Mouse (Mus musculus): ENCODE data around the gene Ccdc146. TPM values are rescaled to one million over a fixed set of nuclear protein-coding genes. Genes with fewer than 3 reads are reported as not detected.
"Not testable (repeated sequence)": the region's sequence is repeated elsewhere in the genome, so short reads cannot be mapped to it uniquely, and the experiment has no call there.

Ccdc146 gene
- total and polyA plus RNA-seq, 2 experiments from 2014 or later = 0.37 to 0.66 TPM

GRCm38 (mm10) chr5:21367514-21367913, 57.0 kb downstream of the Ccdc146 start:
- ATAC-seq = no peak
- no peak overlapping the region for H3K27ac ChIP-seq
- H3K36me3 ChIP-seq (ENCODE audit: insufficient read depth, low read length) = no peaks in the 10 kb centered on the region
- 0 out of 2 replicates have a peak, but pooled peaks cover under 1% of the 10 kb centered on the region for H3K4me1 ChIP-seq (ENCODE audit: insufficient read depth, low read length)
- TF ChIP-seq CTCF (IDR thresholded peaks at IDR 0.05; ENCODE audit: low read depth) = no peak
- no peak overlapping the region for H3K4me2 ChIP-seq (ENCODE audit: low read depth, low read length)
- H3K4me3 ChIP-seq (ENCODE audit: low read length) = no peak overlapping the region
- 28% methylated on average over 2 of the region's 2 CpGs for WGBS
- no peaks in the 10 kb centered on the region for H3K9me3 ChIP-seq (ENCODE audit: low read length)
- no peak for DNase-seq (ENCODE audit: low spot score)
- H3K9ac ChIP-seq (replicated peaks; ENCODE audit: low read length) = no peak overlapping the region
- no peaks in the 10 kb centered on the region for H3K27me3 ChIP-seq (ENCODE audit: insufficient read depth, low read length)

GRCm38 (mm10) chr5:21366338-21367053, 58.0 kb downstream of the Ccdc146 start:
- DNase-seq (ENCODE audit: low spot score) (no peak), ATAC-seq (no peak)
- Histone ChIP-seq H3K4me3 (ENCODE audit: low read length) (no peak overlapping the region), H3K4me2 (ENCODE audit: low read depth, low read length) (no peak overlapping the region), H3K9ac (replicated peaks; ENCODE audit: low read length) (no peak overlapping the region), H3K36me3 (ENCODE audit: insufficient read depth, low read length) (no peaks in the 10 kb centered on the region), H3K4me1 (ENCODE audit: insufficient read depth, low read length) (no peaks in the 10 kb centered on the region), H3K27me3 (ENCODE audit: insufficient read depth, low read length) (no peaks in the 10 kb centered on the region), H3K27ac (no peak overlapping the region), H3K9me3 (ENCODE audit: low read length) (no peaks in the 10 kb centered on the region)
- TF ChIP-seq CTCF (IDR thresholded peaks at IDR 0.05; ENCODE audit: low read depth) = no peak
- WGBS = 70% methylated on average over 4 of the region's 4 CpGs

- no peak overlapping the region for H3K9ac ChIP-seq (replicated peaks; ENCODE audit: low read length)
- TF ChIP-seq CTCF (IDR thresholded peaks at IDR 0.05; ENCODE audit: low read depth) = no peak
- ATAC-seq (no peak), DNase-seq (ENCODE audit: low spot score) (no peak)
- no peak overlapping the region for H3K27ac ChIP-seq
- no peaks in the 10 kb centered on the region for H3K4me1 ChIP-seq (ENCODE audit: insufficient read depth, low read length)
- no peak overlapping the region for H3K4me3 ChIP-seq (ENCODE audit: low read length)
- 84% methylated on average over 3 of the region's 3 CpGs for WGBS
- no peak overlapping the region for H3K4me2 ChIP-seq (ENCODE audit: low read depth, low read length)
- no peaks in the 10 kb centered on the region for H3K9me3 ChIP-seq (ENCODE audit: low read length)
- H3K27me3 ChIP-seq (ENCODE audit: insufficient read depth, low read length) = no peaks in the 10 kb centered on the region
- H3K36me3 ChIP-seq (ENCODE audit: insufficient read depth, low read length) = no peaks in the 10 kb centered on the region
Observed at GRCm38 (mm10) chr5:21363343-21363742, 61.1 kb downstream of the Ccdc146 start.

- 84% methylated on average over 3 of the region's 3 CpGs for WGBS
- no peak overlapping the region for H3K27ac ChIP-seq
Observed at GRCm38 (mm10) chr5:21358648-21359047, 65.8 kb downstream of the Ccdc146 start.

GRCm38 (mm10) chr5:21351678-21352077, 72.8 kb downstream of the Ccdc146 start:
- H3K27me3 ChIP-seq (ENCODE audit: insufficient read depth, low read length) = no peaks in the 10 kb centered on the region
- no peak overlapping the region for H3K9ac ChIP-seq (replicated peaks; ENCODE audit: low read length)
- no peak overlapping the region for H3K4me2 ChIP-seq (ENCODE audit: low read depth, low read length)
- no peak overlapping the region for H3K4me3 ChIP-seq (ENCODE audit: low read length)
- H3K27ac ChIP-seq = no peak overlapping the region
- DNase-seq (ENCODE audit: low spot score) (no peak), ATAC-seq (no peak)
- TF ChIP-seq CTCF (IDR thresholded peaks at IDR 0.05; ENCODE audit: low read depth) = no peak
- no peaks in the 10 kb centered on the region for H3K36me3 ChIP-seq (ENCODE audit: insufficient read depth, low read length)
- H3K4me1 ChIP-seq (ENCODE audit: insufficient read depth, low read length) = no peaks in the 10 kb centered on the region
- H3K9me3 ChIP-seq (ENCODE audit: low read length) = no peaks in the 10 kb centered on the region

More at GRCm38 (mm10) chr5:21358648-21359047, 65.8 kb downstream of the Ccdc146 start:
- H3K4me2 ChIP-seq (ENCODE audit: low read depth, low read length) = no peak overlapping the region
- no peaks in the 10 kb centered on the region for H3K4me1 ChIP-seq (ENCODE audit: insufficient read depth, low read length)
- no peak overlapping the region for H3K4me3 ChIP-seq (ENCODE audit: low read length)
- no peak for DNase-seq (ENCODE audit: low spot score)
- no peak for ATAC-seq
- no peak overlapping the region for H3K9ac ChIP-seq (replicated peaks; ENCODE audit: low read length)
- TF ChIP-seq CTCF (IDR thresholded peaks at IDR 0.05; ENCODE audit: low read depth) = no peak
- no peaks in the 10 kb centered on the region for H3K9me3 ChIP-seq (ENCODE audit: low read length)
- no peaks in the 10 kb centered on the region for H3K27me3 ChIP-seq (ENCODE audit: insufficient read depth, low read length)
- H3K36me3 ChIP-seq (ENCODE audit: insufficient read depth, low read length) = no peaks in the 10 kb centered on the region

GRCm38 (mm10) chr5:21348366-21348765, 76.1 kb downstream of the Ccdc146 start:
- no peak for ATAC-seq
- no peaks in the 10 kb centered on the region for H3K36me3 ChIP-seq (ENCODE audit: insufficient read depth, low read length)
- H3K27ac ChIP-seq = no peak overlapping the region
- no peak overlapping the region for H3K4me3 ChIP-seq (ENCODE audit: low read length)
- TF ChIP-seq CTCF (IDR thresholded peaks at IDR 0.05; ENCODE audit: low read depth) = no peak
- no peak for DNase-seq (ENCODE audit: low spot score)
- no peaks in the 10 kb centered on the region for H3K9me3 ChIP-seq (ENCODE audit: low read length)
- H3K9ac ChIP-seq (replicated peaks; ENCODE audit: low read length) = no peak overlapping the region
- 87% methylated on average over 7 of the region's 7 CpGs for WGBS
- no peaks in the 10 kb centered on the region for H3K27me3 ChIP-seq (ENCODE audit: insufficient read depth, low read length)
- H3K4me1 ChIP-seq (ENCODE audit: insufficient read depth, low read length) = no peaks in the 10 kb centered on the region
- no peak overlapping the region for H3K4me2 ChIP-seq (ENCODE audit: low read depth, low read length)

- ATAC-seq; H3K4me3 ChIP-seq (ENCODE audit: low read length); H3K27ac ChIP-seq; DNase-seq (ENCODE audit: low spot score); H3K27me3 ChIP-seq (ENCODE audit: insufficient read depth, low read length); H3K4me1 ChIP-seq (ENCODE audit: insufficient read depth, low read length); H3K9me3 ChIP-seq (ENCODE audit: low read length); H3K9ac ChIP-seq (replicated peaks; ENCODE audit: low read length); H3K4me2 ChIP-seq (ENCODE audit: low read depth, low read length); H3K36me3 ChIP-seq (ENCODE audit: insufficient read depth, low read length): not testable (repeated sequence)
Observed at GRCm38 (mm10) chr5:21342265-21342664, 82.2 kb downstream of the Ccdc146 start.

All from hindbrain, postnatal 0 days (tissue).